Mouse (Mus musculus) spleen, adult 2 months (tissue): ENCODE measurements around the gene Fry.

Source experiments
- CTCF ChIP-seq: fragments of 200-500 bp; IDR thresholded peaks from 2 replicates; pipeline ENCODE4 v1.5.1; 2011; ENCODE audit warnings: mild to moderate bottlenecking, inconsistent platforms; ENCODE audit not compliant: insufficient read depth, insufficient read length, insufficient replicate concordance; ENCODE audit errors: extremely low read depth
- POLR2A ChIP-seq: fragments of 200-500 bp; IDR thresholded peaks from 2 replicates; pipeline ENCODE4 v1.6.1; 2011; ENCODE audit warnings: low read depth, low read length, inconsistent platforms

DNA sequence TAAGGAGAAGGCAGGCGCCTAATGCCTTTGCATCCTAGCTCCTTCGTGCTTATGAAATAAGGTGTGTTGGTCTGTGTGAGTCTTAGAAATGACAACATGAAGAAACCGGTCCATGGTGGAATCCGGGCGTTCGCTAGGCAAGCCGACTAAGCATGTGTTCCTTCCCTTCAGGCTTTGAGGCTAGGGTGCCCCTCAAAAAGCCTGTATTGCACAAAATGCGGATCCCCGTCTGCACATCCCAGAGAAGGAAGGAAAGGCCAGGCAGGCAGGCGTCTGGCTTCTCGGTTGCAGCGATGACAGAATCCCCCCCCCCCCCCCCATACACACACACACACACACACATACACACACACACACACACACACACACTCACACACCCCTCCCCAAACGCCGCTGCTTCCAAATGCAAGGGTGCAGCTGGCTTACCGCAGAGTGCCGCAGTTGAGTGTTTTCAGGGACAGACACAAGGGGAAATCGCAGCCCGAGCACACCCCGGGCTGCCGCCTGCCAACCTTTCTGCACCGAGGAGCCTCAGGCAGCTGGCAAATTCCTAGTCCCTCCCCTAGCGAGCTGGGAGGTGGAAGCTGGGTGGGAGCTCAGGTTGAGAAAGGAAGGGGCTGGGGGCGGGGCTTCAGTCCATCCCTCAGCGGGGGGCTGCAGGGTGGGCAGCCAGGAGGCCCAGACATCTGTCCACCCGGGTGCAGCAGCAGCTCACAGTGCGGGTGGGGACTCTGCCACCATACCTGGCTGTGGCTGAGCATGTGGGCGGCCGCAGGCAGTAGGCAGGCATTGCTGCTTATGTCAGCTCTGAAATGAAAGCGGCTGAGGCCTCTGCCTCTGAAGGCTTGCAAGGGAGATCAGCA, 141.0 kb downstream of the Fry start:
- TF ChIP-seq CTCF: no peak
- no peak for TF ChIP-seq POLR2A
